Mouse (Mus musculus) liver, postnatal 0 days (tissue): ENCODE measurements around the gene Nsrp1.

ENCODE experiments used
- CTCF ChIP-seq: sonication (generic); IDR thresholded peaks from 2 replicates; pipeline ENCODE4 v1.5.1; 2016; ENCODE audit warnings: antibody characterized with exemption, low read depth
- EP300 ChIP-seq: IDR thresholded peaks from 2 replicates; pipeline ENCODE4 v1.6.1; 2016; ENCODE audit warnings: antibody characterized with exemption, low read depth, mild to moderate bottlenecking

GRCm38 (mm10) chr11:77094136-77094535 is 15.9 kb upstream of the Nsrp1 start:
- TF ChIP-seq CTCF (no peak), EP300 (no peak)
